Mouse (Mus musculus): ENCODE results near the gene H2-Ke6. TPM values are rescaled to one million over a fixed set of nuclear protein-coding genes. Genes with fewer than 3 reads are reported as not detected.

H2-Ke6 gene
- total RNA-seq (2015; ENCODE audit: low replicate concordance) (26.5 and 50.7 TPM in 2 replicates), total RNA-seq (2017; ENCODE audit: low replicate concordance) (15.0 and 17.8 TPM in 2 replicates)

DNA sequence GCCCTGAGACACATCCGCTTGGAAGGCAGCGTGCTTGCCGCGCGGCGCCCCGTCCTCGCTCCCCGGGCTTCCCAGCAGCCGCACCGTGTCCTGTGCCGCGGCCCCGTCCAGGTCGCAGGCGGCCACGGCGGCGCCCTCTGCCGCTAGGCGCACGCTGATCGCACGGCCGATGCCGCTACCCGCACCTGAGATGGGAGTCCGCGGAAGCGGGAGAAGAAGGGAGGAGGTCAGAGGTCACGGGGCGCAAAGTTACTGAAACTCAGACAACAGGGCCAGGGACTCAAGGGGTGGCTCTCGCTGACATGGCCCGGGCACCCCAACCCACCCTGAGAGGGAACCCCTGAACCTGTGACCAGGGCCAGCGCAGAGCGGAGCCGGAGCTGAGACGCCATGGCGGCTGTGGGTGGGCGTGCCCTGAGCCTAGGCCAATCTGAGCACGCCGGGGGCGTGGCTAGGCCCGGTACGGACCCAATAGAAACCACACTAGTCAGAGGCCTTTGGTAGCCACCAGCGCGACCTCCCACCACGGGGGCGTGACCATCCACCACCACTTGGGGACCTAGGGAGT lies at the start of gene H2-Ke6:
TSS of gene H2-Ke6 (minus strand) at position 405 of the 568 bp plus-strand sequence.
- ATAC-seq (replicated peaks; ENCODE audit: low FRiP score, poor library complexity, severe bottlenecking): peak; percentile 71

DNA sequence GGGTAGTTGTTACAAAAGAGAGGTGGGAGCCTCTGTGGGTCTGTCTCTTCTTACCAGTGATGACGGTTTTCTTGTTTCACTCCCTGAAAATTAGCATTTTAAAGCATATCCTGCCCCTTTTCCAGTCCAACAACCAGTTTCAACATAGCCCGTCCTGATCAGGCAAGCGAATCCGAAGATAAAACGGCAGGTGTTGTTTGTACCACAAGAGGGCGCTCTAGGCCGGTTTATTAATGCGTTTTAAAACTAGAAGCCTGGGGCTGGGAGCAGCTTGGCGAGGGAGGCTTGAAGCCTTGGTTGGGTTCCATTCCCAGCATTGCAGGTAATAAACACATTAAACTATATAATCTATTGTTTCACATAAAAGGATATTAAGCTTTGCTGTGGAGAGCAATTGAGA lies 49.7 kb upstream of the H2-Ke6 start:
- peak; percentile 69 for ATAC-seq (replicated peaks; ENCODE audit: low FRiP score, poor library complexity, severe bottlenecking)

DNA sequence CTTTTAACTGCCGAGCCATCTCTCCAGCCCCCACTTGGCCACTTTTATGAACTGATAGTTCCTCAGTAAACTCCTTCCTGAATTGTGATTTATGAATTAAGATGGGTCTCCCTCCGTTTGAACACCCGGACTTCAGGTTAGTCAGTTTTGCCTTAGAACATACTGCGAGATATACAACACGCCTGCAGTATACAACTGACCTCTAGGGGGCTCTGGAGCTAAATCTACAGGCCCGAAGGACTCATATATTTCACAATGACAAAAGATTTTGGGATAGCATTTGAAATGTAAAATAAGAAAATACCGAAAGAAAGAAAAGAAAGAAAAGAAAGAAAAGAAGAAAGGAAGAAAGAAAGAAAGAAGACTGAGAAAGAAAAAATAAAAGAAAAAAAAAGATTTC lies 47.4 kb upstream of the H2-Ke6 start:
- 0 out of 2 replicates have a peak, but pooled peaks have one; percentile 61 for ATAC-seq (replicated peaks; ENCODE audit: low FRiP score, poor library complexity, severe bottlenecking)

DNA sequence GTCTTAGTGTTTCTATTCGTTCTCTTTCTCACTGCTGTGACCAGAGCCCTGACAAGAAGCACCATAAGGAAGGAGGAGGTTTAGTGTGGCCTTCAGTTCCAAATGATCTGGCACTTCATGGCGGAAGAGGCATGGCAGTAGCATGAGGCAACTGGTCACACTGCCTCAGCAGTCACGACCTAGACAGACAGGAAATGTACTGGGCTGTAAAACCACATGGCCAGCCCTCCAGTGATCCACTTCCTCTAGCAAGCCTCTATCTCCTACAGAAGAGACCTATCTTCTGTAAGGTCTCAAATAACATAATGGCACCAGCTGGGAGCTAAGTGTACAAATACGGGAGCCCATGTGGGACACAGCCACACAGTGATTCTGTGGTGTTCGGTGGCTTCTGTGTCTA lies 44.2 kb upstream of the H2-Ke6 start:
- no peak for ATAC-seq (replicated peaks; ENCODE audit: low FRiP score, poor library complexity, severe bottlenecking)

DNA sequence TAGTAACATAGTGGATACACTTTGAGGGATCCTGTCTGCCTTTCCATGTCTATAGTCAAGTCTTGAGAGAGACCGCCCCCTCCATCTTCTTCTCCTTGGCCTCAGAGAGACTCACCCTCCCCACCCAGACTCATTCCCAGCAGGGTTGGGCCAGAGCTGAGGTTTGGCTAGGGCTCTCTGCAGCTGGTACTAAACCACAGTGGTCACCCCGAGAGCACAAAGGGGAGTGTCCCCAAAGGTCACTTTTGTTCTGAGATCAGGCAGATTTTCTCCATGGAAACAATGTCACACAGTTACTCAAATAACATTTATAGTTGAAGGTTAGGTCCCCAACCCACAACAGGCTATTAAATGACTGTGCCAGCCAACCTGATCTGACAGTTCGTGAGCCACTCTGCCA lies 41.0 kb upstream of the H2-Ke6 start:
- no peak for ATAC-seq (replicated peaks; ENCODE audit: low FRiP score, poor library complexity, severe bottlenecking)

DNA sequence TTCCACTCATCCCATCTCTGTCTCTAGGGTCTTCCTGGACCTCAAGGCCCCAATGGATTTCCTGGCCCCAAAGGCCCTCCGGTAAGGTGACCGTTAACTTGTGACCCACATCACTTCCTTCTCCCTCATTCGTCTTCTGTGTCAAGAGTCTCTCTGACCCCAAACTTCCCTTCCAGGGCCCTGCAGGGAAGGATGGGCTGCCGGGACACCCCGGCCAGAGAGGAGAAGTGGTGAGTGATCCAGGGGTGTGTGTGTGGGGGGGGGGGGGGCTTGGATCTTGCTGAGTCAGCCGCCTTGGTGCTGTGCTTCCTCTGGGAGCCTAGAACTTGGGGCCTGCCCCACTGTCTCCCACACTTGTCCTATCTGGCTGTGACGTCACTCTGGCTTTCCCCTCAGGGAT lies 29.4 kb upstream of the H2-Ke6 start:
- ATAC-seq (replicated peaks; ENCODE audit: low FRiP score, poor library complexity, severe bottlenecking): no peak

DNA sequence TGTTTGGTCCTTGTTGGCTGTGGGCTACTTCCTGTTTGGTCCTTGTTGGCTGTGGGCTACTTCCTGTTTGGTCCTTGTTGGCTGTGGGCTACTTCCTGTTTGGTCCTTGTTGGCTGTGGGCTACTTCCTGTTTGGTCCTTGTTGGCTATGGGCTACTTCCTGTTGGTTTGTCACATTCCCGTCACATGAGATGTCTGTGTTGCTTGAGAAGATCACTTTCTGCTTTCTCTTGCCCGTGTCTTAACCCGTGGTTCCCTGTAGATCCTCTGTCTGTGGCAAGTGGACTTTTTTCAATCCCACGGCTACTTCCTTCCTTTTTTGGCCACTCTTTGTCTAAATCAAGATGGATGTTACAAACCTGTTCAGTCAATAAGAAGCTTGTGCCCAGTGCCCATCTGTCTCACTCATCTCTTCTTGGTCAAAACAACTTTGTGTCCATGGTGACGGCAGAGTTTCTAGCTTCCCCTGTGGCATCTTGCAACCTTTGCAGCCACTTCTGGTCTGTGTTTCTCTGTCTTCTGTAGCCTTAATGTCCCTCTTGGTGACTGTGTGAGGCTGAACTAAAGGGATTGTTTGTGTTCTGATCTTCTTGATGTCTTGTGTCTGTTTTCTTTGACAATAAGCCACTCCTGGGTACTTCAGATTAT lies 19.7 kb upstream of the H2-Ke6 start:
- ATAC-seq (replicated peaks; ENCODE audit: low FRiP score, poor library complexity, severe bottlenecking): no peak

DNA sequence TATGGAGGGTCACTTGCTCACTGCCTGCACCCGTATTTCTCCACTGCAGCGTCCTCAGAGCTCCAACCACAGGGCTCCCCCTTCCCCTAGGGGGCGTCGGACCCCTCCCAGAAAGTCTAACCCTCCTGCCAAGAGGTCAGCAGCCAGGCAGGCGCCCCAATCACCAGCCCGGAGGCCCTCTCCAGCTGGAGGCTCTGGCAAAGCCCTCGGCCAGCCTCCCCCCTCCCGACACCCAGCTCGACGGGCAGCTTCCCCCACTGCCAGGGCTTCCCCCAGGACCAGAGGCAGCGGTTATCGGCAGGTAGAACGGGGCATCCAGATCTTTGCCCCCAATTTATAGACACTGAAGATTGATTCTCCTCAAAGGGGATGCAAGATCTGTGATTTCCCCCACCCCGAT lies 18.1 kb upstream of the H2-Ke6 start:
- no peak for ATAC-seq (replicated peaks; ENCODE audit: low FRiP score, poor library complexity, severe bottlenecking)

DNA sequence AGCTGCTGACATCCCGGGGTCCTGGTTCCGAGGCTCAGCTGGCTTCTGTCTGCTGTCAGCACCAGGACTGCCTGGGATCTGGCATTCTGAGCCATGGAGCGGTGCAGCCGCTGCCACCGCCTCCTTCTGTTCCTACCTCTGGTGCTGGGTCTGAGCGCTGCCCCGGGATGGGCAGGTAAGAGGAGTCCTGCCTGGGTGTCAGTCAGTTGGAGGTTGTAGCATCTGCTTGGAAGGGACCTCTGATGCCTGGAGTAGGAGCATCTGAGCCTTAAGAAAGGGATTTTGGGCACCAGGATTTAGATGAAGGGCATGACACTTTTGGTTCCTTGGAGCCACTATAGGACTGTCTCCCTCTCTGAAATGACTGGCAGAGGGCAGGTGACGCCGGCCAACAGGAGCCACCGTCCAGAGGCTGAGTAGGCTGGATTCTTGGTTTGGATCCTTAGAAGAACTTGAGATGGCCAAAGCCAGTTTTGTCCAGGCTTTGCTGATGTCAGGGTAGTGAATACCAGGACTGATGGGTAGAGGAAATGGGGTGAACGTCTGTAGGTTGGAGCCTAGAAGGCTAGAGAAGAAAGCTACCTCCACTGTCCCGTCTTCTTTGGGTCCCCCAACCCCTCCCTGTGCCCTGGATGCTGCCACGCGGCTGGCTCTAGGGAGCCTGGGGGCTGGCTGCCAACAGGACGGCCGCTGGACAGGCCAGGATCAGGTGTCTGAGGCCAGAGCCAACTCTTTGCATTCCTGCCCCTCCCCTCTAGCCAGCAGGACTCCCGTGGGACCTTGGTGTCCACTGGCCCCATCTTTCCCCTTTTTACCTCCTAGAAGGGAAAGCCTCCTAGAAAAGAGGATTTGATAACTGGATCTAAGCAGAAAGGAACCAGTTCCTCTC lies 11.9 kb upstream of the H2-Ke6 start:
- no peak for ATAC-seq (replicated peaks; ENCODE audit: low FRiP score, poor library complexity, severe bottlenecking)

DNA sequence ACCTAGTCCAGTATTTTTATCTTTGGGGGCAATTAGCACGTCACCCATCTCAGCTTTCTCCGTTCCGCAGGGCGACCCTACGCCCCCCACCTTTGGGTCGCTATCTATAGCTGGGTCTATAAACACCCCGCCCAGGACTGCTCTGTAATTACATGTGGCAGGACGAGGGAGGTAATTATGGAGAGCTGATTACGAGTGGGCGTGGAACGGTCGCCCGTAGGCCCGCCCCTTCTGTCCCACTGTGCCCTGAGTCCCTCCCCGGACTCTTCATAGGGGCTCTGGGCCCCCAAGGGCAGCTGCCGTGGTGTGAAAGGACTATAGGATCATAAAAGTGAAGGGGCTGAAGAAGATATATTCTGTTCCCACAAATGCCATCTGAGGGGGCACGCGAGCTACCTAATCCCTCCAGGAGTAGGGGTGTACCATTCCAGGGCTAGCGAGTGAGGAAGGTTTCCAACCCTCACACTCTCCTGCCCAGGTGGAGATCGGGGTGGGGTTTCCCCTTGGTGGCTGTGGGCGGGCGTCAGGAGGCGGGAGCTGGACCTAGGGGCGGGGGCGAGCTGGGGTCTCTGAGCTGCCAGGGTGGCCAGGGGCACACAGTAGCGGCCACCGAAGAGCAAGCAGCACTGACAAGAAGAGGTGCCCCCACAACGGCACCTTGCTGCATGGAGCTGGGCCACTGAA lies 11.2 kb upstream of the H2-Ke6 start, which contains the start of gene Col11a2:
TSS of gene Col11a2 (plus strand) at position 560 of the 684 bp plus-strand sequence.
- ATAC-seq (replicated peaks; ENCODE audit: low FRiP score, poor library complexity, severe bottlenecking): no peak

DNA sequence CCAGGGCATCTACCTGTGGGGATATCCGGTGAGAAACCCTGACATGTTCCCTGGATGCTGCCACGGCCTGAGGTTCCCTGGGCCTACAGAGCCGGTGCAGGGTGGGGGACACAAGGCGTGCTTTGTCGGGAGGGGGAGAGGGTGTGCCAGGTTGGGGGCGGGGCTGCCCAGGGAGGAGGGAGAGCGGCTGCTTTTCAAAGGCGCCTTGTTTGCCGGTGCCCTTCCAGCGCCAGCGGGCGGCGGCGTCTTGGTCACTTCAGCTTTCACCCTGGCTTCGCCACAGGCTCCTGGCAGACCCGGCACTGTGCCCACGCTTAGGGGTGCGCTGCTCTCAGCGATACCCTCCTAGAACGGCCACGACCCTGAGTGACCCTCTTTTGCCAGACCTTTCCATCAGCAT lies 10.6 kb upstream of the H2-Ke6 start:
- no peak for ATAC-seq (replicated peaks; ENCODE audit: low FRiP score, poor library complexity, severe bottlenecking)

DNA sequence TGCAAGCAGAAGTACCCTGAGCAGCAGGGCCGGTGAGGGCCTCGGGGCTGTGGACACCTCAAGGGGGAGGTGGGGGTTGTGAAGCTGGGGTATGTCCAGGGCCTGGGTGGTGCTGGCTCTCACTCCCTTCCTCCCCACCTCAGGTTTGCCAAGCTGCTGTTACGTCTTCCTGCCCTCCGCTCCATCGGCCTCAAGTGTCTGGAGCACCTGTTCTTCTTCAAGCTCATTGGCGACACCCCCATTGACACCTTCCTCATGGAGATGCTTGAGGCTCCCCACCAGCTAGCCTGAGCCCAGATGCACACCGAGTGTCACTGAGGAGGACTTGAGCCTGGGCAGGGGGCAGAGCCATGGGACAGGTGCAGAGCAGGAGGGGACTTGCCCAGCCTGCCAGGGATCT lies 9.4 kb upstream of the H2-Ke6 start:
- no peak for ATAC-seq (replicated peaks; ENCODE audit: low FRiP score, poor library complexity, severe bottlenecking)

DNA sequence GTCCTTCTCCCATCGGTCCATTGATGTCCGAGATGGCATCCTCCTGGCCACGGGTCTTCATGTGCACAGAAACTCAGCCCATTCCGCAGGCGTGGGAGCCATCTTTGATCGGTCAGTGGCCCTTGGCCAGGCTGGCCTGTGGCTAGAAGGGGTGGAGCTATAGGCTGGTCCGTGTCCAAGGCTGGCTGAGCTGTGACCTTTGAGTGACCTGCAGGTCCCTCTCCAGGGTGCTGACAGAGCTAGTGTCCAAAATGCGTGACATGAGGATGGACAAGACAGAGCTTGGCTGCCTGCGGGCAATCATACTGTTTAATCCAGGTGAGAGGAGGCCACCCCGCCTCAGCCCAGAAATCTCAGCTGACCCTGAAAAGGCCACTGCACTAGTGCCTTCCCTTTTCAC lies 8.8 kb upstream of the H2-Ke6 start:
- ATAC-seq (replicated peaks; ENCODE audit: low FRiP score, poor library complexity, severe bottlenecking): no peak

DNA sequence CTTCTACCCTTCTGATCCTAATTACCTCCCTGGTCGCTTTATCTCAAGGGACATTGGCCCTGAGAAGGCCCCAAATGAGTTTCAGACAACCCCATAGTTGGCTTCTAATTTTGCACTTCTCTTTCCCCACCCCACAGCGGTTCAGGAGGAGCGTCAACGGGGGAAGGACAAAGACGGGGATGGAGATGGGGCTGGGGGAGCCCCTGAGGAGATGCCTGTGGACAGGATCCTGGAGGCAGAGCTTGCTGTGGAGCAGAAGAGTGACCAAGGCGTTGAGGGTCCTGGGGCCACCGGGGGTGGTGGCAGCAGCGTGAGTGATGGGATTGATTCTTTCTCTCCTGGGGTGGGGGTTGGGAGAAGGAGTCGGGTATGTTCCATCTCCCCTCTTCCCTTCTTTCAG lies 7.7 kb upstream of the H2-Ke6 start:
- ATAC-seq (replicated peaks; ENCODE audit: low FRiP score, poor library complexity, severe bottlenecking): no peak

DNA sequence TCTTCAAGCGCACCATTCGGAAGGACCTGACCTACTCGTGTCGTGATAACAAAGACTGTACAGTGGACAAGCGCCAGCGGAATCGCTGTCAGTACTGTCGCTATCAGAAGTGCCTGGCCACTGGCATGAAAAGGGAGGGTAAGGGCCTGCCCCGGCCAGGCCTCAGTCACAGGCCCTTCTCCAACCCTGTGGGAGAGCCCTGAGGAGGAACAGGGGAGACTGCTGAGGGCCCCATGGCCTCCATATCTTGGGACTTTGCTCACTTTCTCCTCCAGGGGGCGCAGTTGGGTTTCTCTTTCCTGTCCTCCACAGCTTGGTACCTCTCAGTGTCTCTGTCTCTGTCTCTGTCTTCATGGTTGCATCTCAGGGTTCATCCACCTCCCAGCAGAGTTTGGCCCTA lies 6.2 kb upstream of the H2-Ke6 start:
- ATAC-seq (replicated peaks; ENCODE audit: low FRiP score, poor library complexity, severe bottlenecking): peak; percentile 36; the same call in 1 of the 2 replicates

DNA sequence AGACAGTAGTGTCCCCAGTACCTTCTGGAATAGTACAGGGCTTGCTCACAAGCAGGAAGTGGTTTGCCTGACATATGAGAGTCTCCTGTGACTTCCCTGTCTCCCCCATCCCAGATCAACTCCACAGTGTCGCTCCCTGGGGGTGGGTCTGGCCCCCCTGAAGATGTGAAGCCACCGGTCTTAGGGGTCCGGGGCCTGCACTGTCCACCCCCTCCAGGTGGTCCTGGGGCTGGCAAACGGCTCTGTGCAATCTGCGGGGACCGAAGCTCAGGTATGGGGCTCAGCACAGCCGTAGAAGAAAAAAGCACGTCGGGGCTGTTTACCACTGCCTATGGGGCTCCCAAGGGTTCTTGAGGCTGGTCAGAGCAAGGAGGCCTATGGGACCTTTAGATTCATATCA lies 5.6 kb upstream of the H2-Ke6 start:
- no peak for ATAC-seq (replicated peaks; ENCODE audit: low FRiP score, poor library complexity, severe bottlenecking)

DNA sequence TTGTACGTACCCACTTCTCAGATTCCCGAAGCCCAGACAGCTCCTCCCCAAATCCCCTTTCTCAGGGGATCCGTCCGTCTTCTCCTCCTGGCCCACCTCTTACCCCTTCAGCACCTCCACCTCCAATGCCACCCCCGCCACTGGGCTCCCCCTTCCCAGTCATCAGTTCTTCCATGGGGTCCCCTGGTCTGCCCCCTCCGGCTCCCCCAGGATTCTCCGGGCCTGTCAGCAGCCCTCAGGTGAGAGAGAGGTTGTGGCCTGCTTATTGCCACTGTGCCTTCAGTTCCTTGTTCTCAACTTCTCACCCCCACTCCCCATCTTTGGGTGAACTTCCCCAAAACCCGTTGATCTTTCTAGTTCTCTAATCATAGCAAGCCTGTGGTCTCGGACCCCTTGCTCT lies 4.9 kb upstream of the H2-Ke6 start:
- no peak for ATAC-seq (replicated peaks; ENCODE audit: low FRiP score, poor library complexity, severe bottlenecking)

DNA sequence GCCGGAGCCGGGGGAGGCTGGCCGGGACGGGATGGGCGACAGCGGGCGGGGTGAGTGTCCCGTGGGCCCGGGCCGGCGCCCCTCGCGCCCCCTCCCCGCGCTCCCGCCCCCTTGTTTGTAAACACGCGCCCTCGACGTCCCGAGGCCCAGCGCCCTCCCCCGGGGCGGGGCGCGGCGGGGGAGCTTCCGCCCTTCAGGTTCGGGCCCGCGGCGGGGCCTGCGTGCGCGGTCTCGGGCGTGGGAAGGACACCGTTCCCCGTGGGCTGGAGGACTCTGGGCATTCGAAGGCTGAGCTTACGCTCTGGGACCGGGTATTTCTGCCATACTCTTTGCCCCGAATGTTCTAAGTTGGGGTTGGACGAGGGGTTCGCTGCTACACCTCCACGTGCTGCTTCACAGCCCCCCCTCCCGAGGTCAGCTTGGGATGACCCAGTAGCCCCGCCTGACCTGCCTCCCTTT lies 4.3 kb upstream of the H2-Ke6 start:
- ATAC-seq (replicated peaks; ENCODE audit: low FRiP score, poor library complexity, severe bottlenecking): peak; percentile 26; the same call in 1 of the 2 replicates

DNA sequence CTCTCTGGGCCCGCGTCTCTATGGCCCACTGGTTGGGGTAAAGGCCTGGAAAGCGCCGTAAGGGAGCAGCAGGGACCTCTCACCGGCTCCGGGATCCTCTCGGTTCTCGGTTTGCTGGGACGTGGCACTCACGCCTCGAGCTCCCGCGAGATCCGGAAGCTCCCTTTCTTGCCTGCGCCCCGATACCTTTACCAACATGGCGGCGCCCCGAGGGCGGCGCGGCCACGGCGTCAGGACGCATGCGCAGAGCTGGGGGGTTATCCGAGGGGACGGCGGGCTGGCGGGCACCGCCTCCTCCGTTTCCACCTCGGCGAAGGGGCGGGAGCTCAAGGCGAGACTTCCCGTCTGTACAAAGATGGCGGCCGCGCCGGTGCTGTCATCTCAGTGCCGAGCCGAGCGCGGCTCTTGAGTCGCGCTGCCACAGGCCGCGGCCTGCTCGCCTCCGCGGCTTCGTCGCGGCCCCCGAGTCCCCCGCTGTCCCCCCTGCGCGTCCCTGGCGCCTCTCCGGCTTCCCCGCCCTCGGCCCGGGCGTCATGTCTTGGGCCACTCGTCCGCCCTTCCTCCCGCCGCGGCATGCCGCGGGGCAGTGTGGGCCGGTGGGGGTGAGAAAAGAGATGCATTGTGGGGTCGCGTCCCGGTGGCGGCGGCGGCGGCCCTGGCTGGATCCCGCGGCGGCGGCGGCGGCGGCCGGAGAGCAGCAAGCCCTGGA lies 3.8 kb upstream of the H2-Ke6 start, which contains the start of the genes Slc39a7 and Rxrb:
TSS of gene Slc39a7 (minus strand) at position 218 of the 709 bp plus-strand sequence.
TSS of gene Rxrb (plus strand) at position 348 of the 709 bp plus-strand sequence.
- ATAC-seq (replicated peaks; ENCODE audit: low FRiP score, poor library complexity, severe bottlenecking): peak; percentile 78

Measured in erythroblast, adult 5-6 weeks (primary cell).